Mouse (Mus musculus) bone marrow, adult 2 months (tissue): Measurements from ENCODE around the gene Ccdc73.

Experiments used
- CTCF ChIP-seq: fragments of 200-500 bp; IDR thresholded peaks from 2 replicates; pipeline ENCODE4 v1.5.1; 2011; ENCODE audit warnings: low read length, control low read depth; ENCODE audit not compliant: control insufficient read depth, insufficient read depth
- POLR2A ChIP-seq: fragments of 200-500 bp; IDR thresholded peaks from 2 replicates; pipeline ENCODE4 v1.6.1; 2011; ENCODE audit warnings: low read depth, mild to moderate bottlenecking, control low read depth, low read length, borderline replicate concordance; ENCODE audit not compliant: control insufficient read depth

DNA sequence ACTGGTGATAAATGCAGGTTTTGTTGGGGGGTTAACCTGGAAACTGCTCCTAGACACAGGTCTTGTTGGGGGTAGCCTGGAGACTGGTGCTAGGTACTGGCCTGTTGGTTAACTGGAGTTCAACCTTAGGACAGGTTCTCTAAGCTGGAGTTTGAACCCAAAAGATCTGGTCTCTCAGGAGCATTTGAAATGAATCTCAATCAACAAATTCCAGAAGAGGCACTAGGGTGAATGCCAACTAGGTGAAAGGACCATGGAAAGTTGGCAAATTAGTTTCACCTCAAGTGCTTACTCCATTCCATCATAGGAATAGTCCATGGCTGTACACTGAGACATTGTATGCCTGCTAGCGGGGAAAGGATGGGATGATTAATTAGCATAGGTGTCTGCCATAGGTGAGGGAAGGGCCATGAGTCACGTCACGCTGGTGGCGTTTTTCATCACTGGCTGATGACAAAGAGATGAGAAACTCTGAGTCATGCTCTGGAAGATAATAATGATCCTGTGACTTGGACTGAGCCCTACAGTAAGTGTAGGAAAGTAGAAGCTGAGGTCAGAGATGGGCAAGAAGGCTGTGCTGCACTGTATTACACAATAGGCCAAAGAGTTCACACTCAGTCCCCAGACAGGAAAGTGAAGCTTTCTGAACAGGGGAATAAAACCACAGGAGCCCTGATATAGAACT, 3.3 kb upstream of the Ccdc73 start:
- TF ChIP-seq CTCF (no peak), POLR2A (no peak)
